Mouse (Mus musculus): ENCODE results near the gene Klf7.
"Not testable (repeated sequence)": the region's sequence is repeated elsewhere in the genome, so short reads cannot be mapped to it uniquely, and the experiment has no call there.

Klf7 gene

GRCm38 (mm10) chr1:64121559-64122465, at the start of gene Klf7:
Gene Klf7, minus strand, starts transcription at chr1:64122282.
- DNase-seq (ENCODE audit: low read depth, low spot score): peak; percentile 100

- no peak for DNase-seq (ENCODE audit: low read depth, low spot score)
Measured at GRCm38 (mm10) chr1:64164526-64165062, 42.5 kb upstream of the Klf7 start.

- DNase-seq (ENCODE audit: low read depth, low spot score): no peak
Measured at GRCm38 (mm10) chr1:64158766-64159165, 36.7 kb upstream of the Klf7 start.

- DNase-seq (ENCODE audit: low read depth, low spot score): no peak
Measured at GRCm38 (mm10) chr1:64149185-64149584, 27.1 kb upstream of the Klf7 start.

GRCm38 (mm10) chr1:64142691-64143445, 20.8 kb upstream of the Klf7 start:
- DNase-seq (ENCODE audit: low read depth, low spot score): no peak

- no peak for DNase-seq (ENCODE audit: low read depth, low spot score)
Measured at GRCm38 (mm10) chr1:64134439-64134838, 12.4 kb upstream of the Klf7 start.

GRCm38 (mm10) chr1:64126822-64127221, 4.7 kb upstream of the Klf7 start:
- no peak for DNase-seq (ENCODE audit: low read depth, low spot score)

- no peak for DNase-seq (ENCODE audit: low read depth, low spot score)
Measured at GRCm38 (mm10) chr1:64122466-64122830, 366 bp upstream of the Klf7 start.

- no peak for DNase-seq (ENCODE audit: low read depth, low spot score)
Measured at GRCm38 (mm10) chr1:64120811-64121515, 1.1 kb downstream of the Klf7 start.

GRCm38 (mm10) chr1:64120421-64120810, 1.7 kb downstream of the Klf7 start:
- DNase-seq (ENCODE audit: low read depth, low spot score): peak; percentile 40

GRCm38 (mm10) chr1:64119851-64120250, 2.2 kb downstream of the Klf7 start:
- no peak for DNase-seq (ENCODE audit: low read depth, low spot score)

- peak; percentile 62 for DNase-seq (ENCODE audit: low read depth, low spot score)
Measured at GRCm38 (mm10) chr1:64119358-64119794, 2.7 kb downstream of the Klf7 start.

- DNase-seq (ENCODE audit: low read depth, low spot score): no peak
Measured at GRCm38 (mm10) chr1:64118285-64119170, 3.6 kb downstream of the Klf7 start.

GRCm38 (mm10) chr1:64117478-64118284, 4.4 kb downstream of the Klf7 start:
- no peak for DNase-seq (ENCODE audit: low read depth, low spot score)

GRCm38 (mm10) chr1:64116746-64117455, 5.2 kb downstream of the Klf7 start:
- DNase-seq (ENCODE audit: low read depth, low spot score): no peak

GRCm38 (mm10) chr1:64114579-64114978, 7.5 kb downstream of the Klf7 start:
- no peak for DNase-seq (ENCODE audit: low read depth, low spot score)

GRCm38 (mm10) chr1:64108653-64109052, 13.4 kb downstream of the Klf7 start:
- not testable (repeated sequence) for DNase-seq (ENCODE audit: low read depth, low spot score)

- DNase-seq (ENCODE audit: low read depth, low spot score): no peak
Measured at GRCm38 (mm10) chr1:64107526-64107925, 14.6 kb downstream of the Klf7 start.

- DNase-seq (ENCODE audit: low read depth, low spot score): no peak
Measured at GRCm38 (mm10) chr1:64106127-64106526, 16.0 kb downstream of the Klf7 start.
